In genomic region chrX:160765389-160766232, GRCm38 (mm10) we compare ENCODE assay signal across 8 mouse cellular contexts. TPM values are rescaled to one million over a fixed set of nuclear protein-coding genes. Genes with fewer than 3 reads are reported as not detected.
DNase-seq lines count a peak whose midpoint lies in the region; ATAC-seq lines count a peak whose summit lies in the region.

No protein-coding gene starts in this region.

- DNase-seq in 3T3-L1 (ENCODE audit: low read depth, low spot score) = peak; percentile 89
- DNase-seq in adrenal gland, postnatal 36 days = peak; percentile 90 to 91
- peak; percentile 91 to 97 for DNase-seq in heart, adult 18-20 months
- DNase-seq in kidney, adult 18-20 months = peak; percentile 94
- DNase-seq in limb, embryonic 10.5 days (ENCODE audit: low spot score) = peak; percentile 88
- DNase-seq in skeletal muscle tissue, adult 2 months (ENCODE audit: low read depth, low spot score) = peak; percentile 85

- no peaks in the 10 kb centered on the region for H3K4me1 ChIP-seq in embryonic facial prominence, embryonic 12.5 days
- H3K4me1 ChIP-seq in limb, embryonic 10.5 days = no peaks in the 10 kb centered on the region
- no peaks in the 10 kb centered on the region for H3K4me1 ChIP-seq in midbrain, embryonic 12.5 days

- H3K36me3 ChIP-seq in embryonic facial prominence, embryonic 12.5 days = no peaks in the 10 kb centered on the region
- no peaks in the 10 kb centered on the region for H3K36me3 ChIP-seq in limb, embryonic 10.5 days
- no peaks in the 10 kb centered on the region for H3K36me3 ChIP-seq in midbrain, embryonic 12.5 days

- no peak overlapping the region for H3K27ac ChIP-seq in embryonic facial prominence, embryonic 12.5 days
- H3K27ac ChIP-seq in limb, embryonic 10.5 days = no peak overlapping the region
- no peak overlapping the region for H3K27ac ChIP-seq in midbrain, embryonic 12.5 days (replicated peaks)

- WGBS in embryonic facial prominence, embryonic 12.5 days = 23% methylated on average over 30 of the region's 30 CpGs
- 23% methylated on average over 30 of the region's 30 CpGs for WGBS in limb, embryonic 10.5 days
- 31% methylated on average over 30 of the region's 30 CpGs for WGBS in midbrain, embryonic 12.5 days

- peak overlapping the region; percentile 42 for H3K4me3 ChIP-seq in embryonic facial prominence, embryonic 12.5 days
- H3K4me3 ChIP-seq in limb, embryonic 10.5 days = peak overlapping the region; percentile 54
- peak overlapping the region; percentile 46 for H3K4me3 ChIP-seq in midbrain, embryonic 12.5 days

- no peaks in the 10 kb centered on the region for H3K9me3 ChIP-seq in embryonic facial prominence, embryonic 12.5 days
- no peaks in the 10 kb centered on the region for H3K9me3 ChIP-seq in limb, embryonic 10.5 days (replicated peaks)
- H3K9me3 ChIP-seq in midbrain, embryonic 12.5 days = no peaks in the 10 kb centered on the region

- no peaks in the 10 kb centered on the region for H3K27me3 ChIP-seq in embryonic facial prominence, embryonic 12.5 days
- peaks cover 90% of the 10 kb centered on the region for H3K27me3 ChIP-seq in limb, embryonic 10.5 days (ENCODE audit: low read depth, poor library complexity, severe bottlenecking)
- peaks cover 45% of the 10 kb centered on the region; the same call in 1 of the 2 replicates for H3K27me3 ChIP-seq in midbrain, embryonic 12.5 days

- ATAC-seq in embryonic facial prominence, embryonic 12.5 days (ENCODE audit: insufficient number of reproducible peaks, insufficient read depth, low FRiP score, low TSS enrichment) = peak; percentile 89
- ATAC-seq in midbrain, embryonic 12.5 days (ENCODE audit: low FRiP score, low read depth) = peak; percentile 96

- H3K9ac ChIP-seq in embryonic facial prominence, embryonic 12.5 days = no peak overlapping the region
- H3K9ac ChIP-seq in midbrain, embryonic 12.5 days (replicated peaks) = no peak overlapping the region

- peak overlapping the region; percentile 43 for H3K4me2 ChIP-seq in embryonic facial prominence, embryonic 12.5 days (replicated peaks)
- H3K4me2 ChIP-seq in midbrain, embryonic 12.5 days (replicated peaks) = peak overlapping the region; percentile 41

RNA-seq across cellular contexts. Expression of gene Rs1, which starts 2.2 kb away (rescaled TPM):
- total RNA-seq in adrenal gland, postnatal 36 days (2021) = under 1 TPM in 1 of 2 experiments, not detected in 1; 0.03 TPM
- polyA plus RNA-seq in embryonic facial prominence, embryonic 12.5 days (2016; fragmentation: Nextera tagmentation; extraction: Ambion mirVana) = not detected in 2 replicates
- total RNA-seq in heart, adult 18-20 months (2021) = under 1 TPM; 0.12 to 0.18 TPM
- not detected in 2 replicates for polyA plus RNA-seq in limb, embryonic 10.5 days (2016; fragmentation: Nextera tagmentation; extraction: Ambion mirVana)
- not detected in 2 replicates for polyA plus RNA-seq in midbrain, embryonic 12.5 days (2016; fragmentation: Nextera tagmentation; extraction: Ambion mirVana)

RNA-seq across cellular contexts. Expression of gene Ppef1, which starts 30.0 kb away (rescaled TPM):
- total RNA-seq in adrenal gland, postnatal 36 days (2021) = not detected
- 0.96 and 1.2 TPM in 2 replicates for polyA plus RNA-seq in embryonic facial prominence, embryonic 12.5 days (2016; fragmentation: Nextera tagmentation; extraction: Ambion mirVana)
- total RNA-seq in heart, adult 18-20 months (2021) = not detected
- polyA plus RNA-seq in limb, embryonic 10.5 days (2016; fragmentation: Nextera tagmentation; extraction: Ambion mirVana) = 0.08 TPM in 1 of 2 replicates, not detected in the other
- polyA plus RNA-seq in midbrain, embryonic 12.5 days (2016; fragmentation: Nextera tagmentation; extraction: Ambion mirVana) = 0.29 TPM in 1 of 2 replicates, not detected in the other
